Mouse (Mus musculus) bone marrow macrophage, adult 2 months (primary cell): ENCODE results near the gene Cstb.

ENCODE experiments used
- CTCF ChIP-seq: IDR thresholded peaks from 2 replicates; pipeline ENCODE4 v1.5.1; 2012; ENCODE audit warnings: low read depth, mild to moderate bottlenecking, low read length, moderate library complexity
- POLR2A ChIP-seq: IDR thresholded peaks from 2 replicates; pipeline ENCODE4 v1.6.1; 2012; ENCODE audit warnings: mild to moderate bottlenecking, low read depth, low read length, borderline replicate concordance

DNA sequence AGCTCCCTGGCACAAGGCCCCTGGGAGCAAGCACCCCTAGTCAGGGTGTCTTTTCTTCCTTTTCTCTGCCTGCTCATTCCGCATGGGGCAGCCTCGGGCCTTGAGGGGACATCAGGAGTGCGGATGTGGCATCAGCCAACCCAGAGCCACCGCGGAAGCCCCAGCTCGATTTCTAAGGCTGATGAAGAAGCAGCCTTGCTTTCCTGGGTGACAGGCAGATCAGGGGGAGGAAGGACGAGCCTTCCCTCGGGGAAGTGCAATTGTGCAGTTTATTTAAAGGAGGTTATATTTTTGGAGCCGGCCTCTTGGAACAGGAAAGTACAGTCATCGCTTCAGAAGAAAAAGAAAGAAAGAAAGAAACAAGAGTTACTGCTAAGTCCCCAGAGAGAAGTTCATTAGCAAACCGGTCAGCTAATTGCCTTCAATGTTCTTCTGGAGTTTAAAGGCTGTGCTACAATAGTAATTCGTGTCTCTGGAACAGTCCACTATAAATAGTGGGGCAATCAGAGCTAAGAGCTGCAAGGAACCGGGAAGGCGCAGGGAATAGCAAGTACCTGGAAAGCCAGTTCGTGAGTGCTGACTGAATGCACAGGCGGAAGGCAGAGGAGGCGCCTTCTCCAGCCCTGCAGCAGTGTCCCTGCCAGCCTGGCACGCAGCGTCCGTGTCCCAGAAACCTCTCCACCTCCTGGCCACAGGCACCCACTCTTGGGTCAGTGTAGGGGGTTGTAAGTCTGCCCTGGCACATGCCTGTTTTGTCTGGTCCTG, 37.1 kb upstream of the Cstb start:
- TF ChIP-seq CTCF (no peak), POLR2A (no peak)
